20 mouse cellular contexts compared by ENCODE assay signal in the genomic region with DNA sequence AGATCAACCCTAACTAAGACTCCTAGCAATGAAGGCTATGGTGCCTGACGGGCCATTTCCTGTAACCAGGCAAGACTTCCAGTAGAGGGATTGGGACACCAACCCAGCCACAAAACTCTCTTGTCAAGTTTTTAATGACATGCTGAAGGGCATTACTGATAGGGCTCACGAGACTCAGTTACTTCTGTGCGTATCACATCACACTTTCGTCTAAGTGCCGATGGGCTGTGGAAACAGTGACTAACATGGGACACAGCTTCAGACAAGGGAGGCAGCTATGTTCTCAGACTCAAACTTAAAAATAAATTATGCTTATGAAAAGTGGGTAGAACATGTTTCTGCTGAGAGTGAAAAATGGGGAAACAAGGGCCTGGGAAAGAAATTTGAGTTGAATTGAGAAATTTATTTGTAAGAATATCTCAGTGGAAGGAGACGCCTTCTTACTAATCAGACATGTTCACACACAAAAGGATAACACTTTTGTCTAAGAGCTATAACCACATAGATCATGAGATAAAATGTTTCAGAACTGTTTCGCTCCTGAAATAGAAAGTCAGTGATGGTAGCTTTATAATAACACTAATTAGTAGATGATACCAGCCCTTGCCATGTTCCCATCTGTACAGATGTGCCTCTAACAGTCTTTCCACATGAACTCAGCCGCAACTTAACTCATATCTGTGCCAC. TPM values are rescaled to one million over a fixed set of nuclear protein-coding genes. Genes with fewer than 3 reads are reported as not detected.
DNase-seq lines count a peak whose midpoint lies in the region; ATAC-seq and TF ChIP-seq lines count a peak whose summit lies in the region.
"Had no signal": no experiment of that assay in that cellular context is flagged by ENCODE, and none has a peak within 500 bp of the region (broad histone marks: within the 10 kb centered on the region; RNA-seq: fewer than 3 reads in every experiment).

No protein-coding gene starts in this region.

- intact Hi-C loops in heart, adult 2 months (cut with DNase I) = no loop called here

- TF ChIP-seq RAD21 in CH12.LX (IDR thresholded peaks at IDR 0.05; ENCODE audit: low read depth, low read length) = no peak

- dilution Hi-C loops in CH12.LX (cut with MboI; ENCODE audit: extremely low pct_ligation_motif_present, extremely low pct_unique_long_range_greater_than_20kb, low sequenced_read_pairs) = no loop called here

- no peaks in the 10 kb centered on the region for H3K9me3 ChIP-seq in heart, embryonic 16.5 days (replicated peaks; ENCODE audit: control insufficient read depth, low read length)
- H3K9me3 ChIP-seq in CH12.LX (replicated peaks; ENCODE audit: low read length) = no peaks in the 10 kb centered on the region
- H3K9me3 ChIP-seq in intestine, postnatal 0 days (ENCODE audit: control insufficient read depth) = no peaks in the 10 kb centered on the region
- H3K9me3 ChIP-seq: embryonic facial prominence, embryonic 15.5 days; hindbrain, embryonic 10.5 days; intestine, embryonic 15.5 days; limb, embryonic 13.5 days; midbrain, embryonic 12.5 days had no signal

- H3K27me3 ChIP-seq in heart, embryonic 16.5 days (ENCODE audit: control insufficient read depth, insufficient read depth, low read length) = no peaks in the 10 kb centered on the region
- no peaks in the 10 kb centered on the region for H3K27me3 ChIP-seq in heart, adult 2 months (ENCODE audit: control insufficient read depth, insufficient read depth, low read length)
- no peaks in the 10 kb centered on the region for H3K27me3 ChIP-seq in CH12.LX (replicated peaks)
- H3K27me3 ChIP-seq in intestine, postnatal 0 days (replicated peaks; ENCODE audit: control insufficient read depth, insufficient read depth, low read length) = no peaks in the 10 kb centered on the region
- H3K27me3 ChIP-seq: embryonic facial prominence, embryonic 15.5 days; intestine, embryonic 15.5 days; limb, embryonic 13.5 days; midbrain, embryonic 12.5 days had no signal

- H3K79me2 ChIP-seq in heart, adult 2 months (replicated peaks; ENCODE audit: control insufficient read depth, insufficient read depth, low read length) = 0 out of 2 replicates have a peak, but pooled peaks cover 1% of the 10 kb centered on the region
- H3K79me2 ChIP-seq in CH12.LX (replicated peaks; ENCODE audit: control insufficient read depth, extremely low read depth, insufficient read depth, poor library complexity, severe bottlenecking) = no peaks in the 10 kb centered on the region; the same call in 1 of the 2 replicates

- DNase-seq in heart, adult 2 months = no peak
- no peak for DNase-seq in CH12.LX (ENCODE audit: extremely low read depth)
- peak; percentile 46 for DNase-seq in induced T-regulatory cell, adult 2 months (ENCODE audit: low read depth)
- no peak for DNase-seq in adrenal gland, adult (ENCODE audit: inconsistent age in 2 of 2, low spot score in 1 of 2)
- DNase-seq: adrenal gland, adult 2 months; cerebellum, adult 9-10 months; gastrocnemius, adult 2 months; kidney, postnatal 10 days; layer of hippocampus, adult 9-11 months; lung, postnatal 10 days had no signal

- no peak for TF ChIP-seq EP300 in heart, adult 2 months (IDR thresholded peaks at IDR 0.05; ENCODE audit: insufficient read depth, low read depth, low read length)
- peak; percentile 50; the same call in 1 of the 2 replicates for TF ChIP-seq EP300 in CH12.LX (IDR thresholded peaks at IDR 0.05; ENCODE audit: low read length)

- TF ChIP-seq POLR2A in heart, adult 2 months (IDR thresholded peaks at IDR 0.05; ENCODE audit: insufficient read depth, low read depth, low read length) = no peak
- TF ChIP-seq POLR2A in CH12.LX (IDR thresholded peaks at IDR 0.05; ENCODE audit: low read depth, low read length) = no peak

- no peak overlapping the region for H3K27ac ChIP-seq in heart, embryonic 16.5 days (ENCODE audit: low read length)
- no peak overlapping the region for H3K27ac ChIP-seq in heart, adult 2 months
- H3K27ac ChIP-seq in CH12.LX (ENCODE audit: insufficient read depth, low read depth) = no peak overlapping the region
- no peak overlapping the region for H3K27ac ChIP-seq in intestine, postnatal 0 days (ENCODE audit: low read depth, low read length)
- H3K27ac ChIP-seq: embryonic facial prominence, embryonic 15.5 days; gastrocnemius, adult 2 months; hindbrain, embryonic 10.5 days; intestine, embryonic 15.5 days; limb, embryonic 13.5 days; midbrain, embryonic 12.5 days had no signal

- whole genome bisulfite sequencing in heart, embryonic 16.5 days = 50% methylated on average over 8 of the region's 8 CpGs
- WGBS in heart, adult 2 months = 80% methylated on average over 8 of the region's 8 CpGs
- 90% methylated on average over 8 of the region's 8 CpGs for WGBS in intestine, postnatal 0 days

- H3K36me3 ChIP-seq in heart, embryonic 16.5 days (ENCODE audit: control insufficient read depth, insufficient read depth) = no peaks in the 10 kb centered on the region
- H3K36me3 ChIP-seq in heart, adult 2 months (ENCODE audit: control insufficient read depth, insufficient read depth, low read length) = no peaks in the 10 kb centered on the region
- no peaks in the 10 kb centered on the region for H3K36me3 ChIP-seq in CH12.LX (replicated peaks in 1 of 2; ENCODE audit: control insufficient read depth in 1 of 2, insufficient read depth in 1 of 2, low read length in 1 of 2)
- H3K36me3 ChIP-seq in intestine, postnatal 0 days (ENCODE audit: control insufficient read depth, insufficient read depth) = no peaks in the 10 kb centered on the region
- H3K36me3 ChIP-seq: embryonic facial prominence, embryonic 15.5 days; hindbrain, embryonic 10.5 days; intestine, embryonic 15.5 days; limb, embryonic 13.5 days; midbrain, embryonic 12.5 days had no signal

- H3K4me3 ChIP-seq in heart, embryonic 16.5 days (ENCODE audit: low read length) = no peak overlapping the region
- no peak overlapping the region for H3K4me3 ChIP-seq in heart, adult 2 months
- no peak overlapping the region for H3K4me3 ChIP-seq in CH12.LX (replicated peaks in 1 of 3; ENCODE audit: low read depth in 2 of 3, low read length in 2 of 3, poor library complexity in 1 of 3)
- no peak overlapping the region for H3K4me3 ChIP-seq in intestine, postnatal 0 days (ENCODE audit: low read depth, low read length)
- H3K4me3 ChIP-seq: embryonic facial prominence, embryonic 15.5 days; gastrocnemius, adult 2 months; hindbrain, embryonic 10.5 days; intestine, embryonic 15.5 days; limb, embryonic 13.5 days; midbrain, embryonic 12.5 days; myocyte had no signal

- no peak overlapping the region for H3K9ac ChIP-seq in heart, embryonic 16.5 days (ENCODE audit: low read length)
- no peak overlapping the region for H3K9ac ChIP-seq in heart, adult 2 months (ENCODE audit: low read depth, low read length)
- H3K9ac ChIP-seq in CH12.LX (ENCODE audit: insufficient read depth, low read depth) = no peak overlapping the region; the same call in 1 of the 2 replicates
- H3K9ac ChIP-seq in intestine, postnatal 0 days (ENCODE audit: low read depth, low read length) = no peak overlapping the region
- H3K9ac ChIP-seq: embryonic facial prominence, embryonic 15.5 days; intestine, embryonic 15.5 days; limb, embryonic 13.5 days; midbrain, embryonic 12.5 days had no signal

- TF ChIP-seq CTCF in heart, adult 2 months (IDR thresholded peaks at IDR 0.05) = no peak
- TF ChIP-seq CTCF in CH12.LX (conservative IDR thresholded peaks at IDR 0.05 in 1 of 2, IDR thresholded peaks at IDR 0.05 in 1 of 2; ENCODE audit: low read depth in 2 of 2, low read length in 2 of 2) = no peak
- TF ChIP-seq CTCF in intestine, postnatal 0 days (IDR thresholded peaks at IDR 0.05; ENCODE audit: low read depth) = no peak

- H3K4me1 ChIP-seq in heart, embryonic 16.5 days (ENCODE audit: control insufficient read depth, insufficient read depth, low read length) = peaks cover 22% of the 10 kb centered on the region
- peaks cover 1% of the 10 kb centered on the region; the same call in 1 of the 2 replicates for H3K4me1 ChIP-seq in heart, adult 2 months (ENCODE audit: control insufficient read depth, insufficient read depth, low read length)
- peaks cover 14 to 78% of the 10 kb centered on the region in 2 experiments for H3K4me1 ChIP-seq in CH12.LX (ENCODE audit: control insufficient read depth in 1 of 2, insufficient read depth in 2 of 2)
- H3K4me1 ChIP-seq in intestine, postnatal 0 days (replicated peaks; ENCODE audit: control insufficient read depth, insufficient read depth, low read length) = no peaks in the 10 kb centered on the region
- H3K4me1 ChIP-seq: embryonic facial prominence, embryonic 15.5 days; hindbrain, embryonic 10.5 days; intestine, embryonic 15.5 days; midbrain, embryonic 12.5 days had no signal

- ATAC-seq in heart, embryonic 16.5 days (replicated peaks; ENCODE audit: extremely low read depth, insufficient read depth, low FRiP score) = peak; percentile 62
- ATAC-seq in megakaryocyte progenitor cell, adult 5-6 weeks (replicated peaks; ENCODE audit: poor library complexity) = peak; percentile 38
- ATAC-seq in intestine, postnatal 0 days = no peak
- ATAC-seq: forebrain, embryonic 14.5 days; intestine, embryonic 15.5 days had no signal

- in situ Hi-C loops in CH12.LX (cut with MboI; ENCODE audit: low pct_ligation_motif_present, low pct_unique_long_range_greater_than_20kb, low sequenced_read_pairs) = loop anchor here (25.0 kb wide), 1 partner anchor 700 kb away; no protein-coding TSS in a partner anchor

- peak overlapping the region; percentile 38; the same call in 1 of the 2 replicates for H3K4me2 ChIP-seq in heart, embryonic 16.5 days (ENCODE audit: low read depth, low read length)
- peak overlapping the region; percentile 26 for H3K4me2 ChIP-seq in CH12.LX (ENCODE audit: insufficient read depth, low read depth, poor library complexity, severe bottlenecking)
- no peak overlapping the region for H3K4me2 ChIP-seq in intestine, postnatal 0 days (replicated peaks; ENCODE audit: low read depth)
- H3K4me2 ChIP-seq: embryonic facial prominence, embryonic 15.5 days; intestine, embryonic 15.5 days; limb, embryonic 13.5 days; midbrain, embryonic 12.5 days had no signal

TF ChIP-seq in CH12.LX, 34 proteins besides CTCF, POLR2A, EP300 and RAD21 (continues in another document):
- peak; percentile 95 for TF ChIP-seq BHLHE40 (IDR thresholded peaks at IDR 0.05; ENCODE audit: low read depth, low read length)
- TF ChIP-seq JUN (IDR thresholded peaks at IDR 0.05; ENCODE audit: insufficient read depth, low read depth, low read length) = peak; percentile 77
- TF ChIP-seq SMC3 (IDR thresholded peaks at IDR 0.05; ENCODE audit: low read depth, low read length) = no peak
- peak; percentile 71 for TF ChIP-seq JUND (conservative IDR thresholded peaks at IDR 0.05; ENCODE audit: low read depth, low read length)
- no peak for TF ChIP-seq ZNF384 (IDR thresholded peaks at IDR 0.05; ENCODE audit: low read depth, low read length)

RNA-seq across cellular contexts. Expression of a gene that starts 44.7 kb away (rescaled TPM):
- polyA plus RNA-seq in heart, embryonic 16.5 days (2015; fragmentation: Nextera tagmentation; extraction: Ambion mirVana) = 26.1 and 30.2 TPM in 2 replicates
- total RNA-seq in heart, adult 2 months (2021) = 10 to 100 TPM; 16.9 to 19.5 TPM
- polyA plus RNA-seq in heart, adult 2 months (2012; rRNA removed) = 12.0 and 18.3 TPM in 2 replicates
- total RNA-seq in CH12.LX (2012; rRNA removed) (26.4 and 33.9 TPM in 2 replicates), CH12.LX (2014; rRNA removed) (57.2 and 64.1 TPM in 2 replicates)
- 34.4 and 35.3 TPM in 2 replicates for polyA plus RNA-seq in CH12.LX (2012; ENCODE audit: insufficient read length, low read depth)
- total RNA-seq in megakaryocyte progenitor cell, adult 5-6 weeks (2015) = 32.6 and 46.3 TPM in 2 replicates
- 37.4 and 40.3 TPM in 2 replicates for total RNA-seq in megakaryocyte progenitor cell, adult 5-6 weeks (2017)
- 11.2 and 12.4 TPM in 2 replicates for polyA plus RNA-seq in intestine, postnatal 0 days (2015; fragmentation: Nextera tagmentation; extraction: Ambion mirVana)
